Mouse (Mus musculus) E14TG2a.4 (cell line): ENCODE data around the gene Ankfn1.

ENCODE experiments used
- H3K27me3 ChIP-seq: 2 replicates; pipeline ENCODE4 v1.6.1; 2014; ENCODE audit warnings: low read length, control low read depth; ENCODE audit not compliant: insufficient read depth
- H3K36me3 ChIP-seq: 2 replicates; pipeline ENCODE4 v1.6.1; 2014; ENCODE audit warnings: low read length, control low read depth; ENCODE audit not compliant: insufficient read depth
- H3K4me1 ChIP-seq: replicated peaks from 2 replicates; pipeline ENCODE4 v1.6.1; 2014; ENCODE audit warnings: low read depth, low read length, control low read depth
- H3K4me3 ChIP-seq: replicated peaks from 2 replicates; pipeline ENCODE4 v1.5.1; 2014; ENCODE audit warnings: mild to moderate bottlenecking, low read length
- H3K9me3 ChIP-seq: 2 replicates; pipeline ENCODE4 v1.6.1; 2014; ENCODE audit warnings: low read length, control low read depth
- CTCF ChIP-seq: conservative IDR thresholded peaks from 2 replicates; pipeline ENCODE4 v1.5.1; 2014; ENCODE audit warnings: low read length
- NANOG ChIP-seq: IDR thresholded peaks from 2 replicates; pipeline ENCODE4 v1.6.1; 2014; ENCODE audit warnings: borderline replicate concordance, low read length, mixed read lengths
- POU5F1 ChIP-seq: IDR thresholded peaks from 2 replicates; pipeline ENCODE4 v1.6.1; 2014; ENCODE audit warnings: low read length, borderline replicate concordance

Ankfn1 gene

GRCm38 (mm10) chr11:89579111-89579510 is 198.3 kb downstream of the Ankfn1 start:
- Histone ChIP-seq H3K9me3 (no peaks in the 10 kb centered on the region; the same call in 1 of the 2 replicates), H3K4me3 (no peak overlapping the region), H3K36me3 (no peaks in the 10 kb centered on the region), H3K27me3 (no peaks in the 10 kb centered on the region), H3K4me1 (peaks cover 20% of the 10 kb centered on the region)
- TF ChIP-seq NANOG (peak; percentile 67; the same call in 1 of the 2 replicates), CTCF (no peak), POU5F1 (no peak)

DNA sequence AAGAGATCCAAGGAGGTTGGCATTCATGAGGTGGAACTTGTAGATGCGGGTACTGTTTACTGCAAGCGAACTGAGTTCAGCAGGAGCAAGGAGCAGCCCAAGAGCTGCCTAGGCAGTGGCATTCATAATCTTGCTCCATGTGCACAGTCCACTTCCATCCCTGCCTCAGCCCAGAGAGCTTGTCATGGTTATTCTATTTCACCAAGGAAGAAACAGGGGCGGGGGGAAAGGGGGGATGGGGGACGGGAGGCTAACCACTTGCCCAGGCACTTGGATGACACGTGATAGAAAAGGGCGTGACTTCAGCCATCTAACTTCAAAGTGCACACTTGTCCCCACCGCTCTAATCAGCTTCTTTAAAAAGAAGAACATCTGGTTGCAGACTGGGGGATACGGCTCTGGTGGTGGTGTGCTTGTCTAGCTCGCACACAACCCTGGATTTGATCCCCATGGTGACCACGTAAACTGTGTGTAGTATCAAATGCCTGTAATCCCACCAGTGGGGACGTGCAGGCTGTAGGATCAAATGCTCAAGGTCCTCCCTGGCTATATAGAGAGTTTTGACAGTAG is 203.1 kb downstream of the Ankfn1 start:
- H3K36me3 ChIP-seq, result no peaks in the 10 kb centered on the region
- H3K27me3 ChIP-seq, result no peaks in the 10 kb centered on the region
- H3K4me1 ChIP-seq, result peaks cover 8% of the 10 kb centered on the region
- no peak overlapping the region for H3K4me3 ChIP-seq
- TF ChIP-seq CTCF (no peak), POU5F1 (no peak), NANOG (no peak)
- no peaks in the 10 kb centered on the region; the same call in 1 of the 2 replicates for H3K9me3 ChIP-seq

- Histone ChIP-seq H3K4me1 (no peaks in the 10 kb centered on the region), H3K27me3 (no peaks in the 10 kb centered on the region; the same call in 1 of the 2 replicates), H3K4me3 (no peak overlapping the region), H3K9me3 (no peaks in the 10 kb centered on the region), H3K36me3 (no peaks in the 10 kb centered on the region)
- TF ChIP-seq POU5F1, result no peak
- no peak for TF ChIP-seq NANOG
- TF ChIP-seq CTCF, result no peak
Observed at GRCm38 (mm10) chr11:89569391-89570145, 207.9 kb downstream of the Ankfn1 start.

GRCm38 (mm10) chr11:89568246-89568645 is 209.2 kb downstream of the Ankfn1 start:
- Histone ChIP-seq H3K9me3 (no peaks in the 10 kb centered on the region), H3K4me3 (no peak overlapping the region), H3K36me3 (no peaks in the 10 kb centered on the region), H3K4me1 (no peaks in the 10 kb centered on the region), H3K27me3 (no peaks in the 10 kb centered on the region; the same call in 1 of the 2 replicates)
- TF ChIP-seq CTCF, result no peak
- TF ChIP-seq POU5F1, result no peak
- no peak for TF ChIP-seq NANOG

- Histone ChIP-seq H3K27me3 (no peaks in the 10 kb centered on the region), H3K4me3 (no peak overlapping the region), H3K36me3 (no peaks in the 10 kb centered on the region), H3K9me3 (no peaks in the 10 kb centered on the region), H3K4me1 (peaks cover 38% of the 10 kb centered on the region)
- TF ChIP-seq POU5F1 (no peak), CTCF (no peak), NANOG (no peak)
Observed at GRCm38 (mm10) chr11:89551441-89551840, 226.0 kb downstream of the Ankfn1 start.

DNA sequence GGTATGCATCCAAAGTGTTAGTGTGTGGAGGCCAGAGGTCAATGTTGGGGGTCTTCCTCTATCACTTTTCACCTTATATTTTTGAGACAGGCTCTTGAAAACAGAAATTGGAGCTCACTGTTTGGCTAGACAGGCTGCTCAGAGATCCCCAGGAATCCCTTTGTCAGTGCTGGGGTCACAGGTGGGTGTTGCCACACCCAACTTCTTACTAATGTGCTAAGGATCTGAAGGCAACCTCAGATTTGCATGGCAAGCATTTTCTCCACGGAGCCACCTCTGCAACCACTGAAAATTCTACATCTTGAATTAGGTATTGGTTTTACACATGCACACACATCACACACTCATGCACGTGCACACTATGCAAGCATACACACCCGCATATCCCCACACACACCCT is 226.5 kb downstream of the Ankfn1 start:
- TF ChIP-seq POU5F1, result no peak
- no peak for TF ChIP-seq CTCF
- no peak for TF ChIP-seq NANOG
- peaks cover 43% of the 10 kb centered on the region for H3K4me1 ChIP-seq
- no peaks in the 10 kb centered on the region for H3K9me3 ChIP-seq
- no peaks in the 10 kb centered on the region for H3K36me3 ChIP-seq
- H3K4me3 ChIP-seq, result no peak overlapping the region
- H3K27me3 ChIP-seq, result no peaks in the 10 kb centered on the region

- no peak overlapping the region for H3K4me3 ChIP-seq
- H3K9me3 ChIP-seq, result no peaks in the 10 kb centered on the region
- no peaks in the 10 kb centered on the region for H3K36me3 ChIP-seq
- 0 out of 2 replicates have a peak, but pooled peaks have one; percentile 6 for TF ChIP-seq NANOG
- TF ChIP-seq CTCF, result no peak
- H3K27me3 ChIP-seq, result peaks cover 11% of the 10 kb centered on the region
- H3K4me1 ChIP-seq, result peaks cover 52% of the 10 kb centered on the region
Observed at GRCm38 (mm10) chr11:89548786-89549185, 228.7 kb downstream of the Ankfn1 start.

GRCm38 (mm10) chr11:89546164-89546563 is 231.3 kb downstream of the Ankfn1 start:
- H3K4me1 ChIP-seq, result peaks cover 45% of the 10 kb centered on the region
- no peak overlapping the region for H3K4me3 ChIP-seq
- H3K9me3 ChIP-seq, result no peaks in the 10 kb centered on the region
- H3K36me3 ChIP-seq, result no peaks in the 10 kb centered on the region
- H3K27me3 ChIP-seq, result peaks cover 11% of the 10 kb centered on the region
- TF ChIP-seq CTCF, result peak; percentile 46
- no peak for TF ChIP-seq NANOG
